Mouse (Mus musculus): ENCODE measurements around the gene Lrba.

The Lrba gene

DNA sequence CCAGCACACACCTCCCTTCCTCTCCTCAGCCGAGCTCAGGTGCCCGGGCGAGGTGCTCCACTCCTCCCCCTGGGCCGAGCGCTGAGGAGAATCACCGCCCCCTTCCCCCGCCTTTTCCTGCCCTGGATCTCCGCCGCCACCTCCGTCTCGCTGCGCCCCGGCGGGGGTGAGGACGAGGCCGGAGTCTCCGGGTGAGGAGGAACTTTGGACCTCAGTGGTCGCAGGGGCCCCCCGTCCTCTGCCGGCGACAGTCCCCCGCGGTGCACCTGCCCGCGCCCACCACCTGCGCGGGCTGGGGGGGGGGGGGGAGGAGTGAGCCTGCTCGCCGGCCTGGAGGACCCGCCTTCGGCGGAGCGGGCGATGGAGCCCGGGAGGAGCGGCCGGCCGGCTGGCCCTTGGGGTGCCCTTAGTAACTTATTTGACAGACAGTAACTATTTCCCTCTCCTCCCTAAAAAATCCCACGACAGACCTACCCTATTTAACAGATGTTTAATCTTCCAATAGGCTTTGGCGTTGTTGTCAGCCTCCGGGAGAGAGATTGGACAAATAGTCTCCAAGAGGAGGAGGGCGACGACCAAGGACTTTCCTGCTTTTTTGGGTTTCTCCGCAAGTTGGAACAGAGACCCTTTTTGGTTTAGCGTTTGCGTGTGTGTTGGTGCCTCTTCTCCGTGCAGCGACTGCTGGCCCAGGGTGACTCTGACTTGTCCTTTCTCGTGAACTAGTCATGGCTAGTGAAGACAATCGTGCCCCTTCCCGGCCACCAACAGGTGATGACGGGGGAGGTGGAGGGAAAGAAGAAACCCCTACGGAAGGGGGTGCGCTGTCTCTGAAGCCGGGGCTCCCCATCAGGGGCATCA, at the start of gene Lrba:
Gene Lrba, plus strand, starts transcription at position 117 of the 858 bp plus-strand sequence.
- peak; percentile 90 for DNase-seq

DNA sequence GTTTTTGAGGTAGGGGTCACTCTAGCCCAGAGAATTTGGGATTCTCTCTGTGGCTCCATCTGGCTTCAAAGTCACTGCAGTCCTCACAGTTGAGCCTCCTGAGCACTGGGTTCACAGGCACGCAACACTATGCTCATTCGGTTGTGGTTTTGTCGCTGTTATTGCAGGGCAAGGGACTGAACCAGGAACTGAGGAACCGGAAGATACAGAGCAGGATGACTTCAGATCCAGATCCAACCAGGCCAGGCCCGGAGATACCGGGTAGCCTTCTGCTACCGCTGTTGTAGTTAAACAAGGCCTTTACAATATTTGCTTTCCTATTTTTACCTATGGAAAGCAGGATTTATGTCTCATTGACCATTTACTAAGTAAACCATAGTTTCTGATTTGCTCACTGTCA, 44.8 kb upstream of the Lrba start:
- no peak for DNase-seq

DNA sequence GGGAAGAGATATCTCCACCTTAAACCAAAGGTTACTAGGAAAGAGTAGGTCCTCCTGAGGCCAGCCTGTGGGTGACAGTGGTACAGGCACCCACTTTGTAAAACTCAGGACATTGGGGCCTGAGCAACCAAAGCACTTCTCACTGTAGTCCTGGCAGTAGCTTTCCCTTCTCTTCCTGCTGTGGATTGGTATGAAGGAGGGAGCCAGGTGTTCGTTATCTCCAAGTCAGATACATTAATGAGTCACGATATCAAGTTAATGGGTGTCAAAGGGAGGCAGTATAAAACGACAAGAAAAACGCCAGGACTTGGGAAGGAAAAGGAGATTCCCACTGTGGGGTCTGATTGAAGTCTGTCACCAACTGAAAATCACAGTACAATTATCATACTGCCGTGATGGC, 43.4 kb upstream of the Lrba start:
- DNase-seq, result no peak

- no peak for DNase-seq
These were observed 39.9 kb upstream of the Lrba start for GRCm38 (mm10) chr3:86184546-86184945.

DNA sequence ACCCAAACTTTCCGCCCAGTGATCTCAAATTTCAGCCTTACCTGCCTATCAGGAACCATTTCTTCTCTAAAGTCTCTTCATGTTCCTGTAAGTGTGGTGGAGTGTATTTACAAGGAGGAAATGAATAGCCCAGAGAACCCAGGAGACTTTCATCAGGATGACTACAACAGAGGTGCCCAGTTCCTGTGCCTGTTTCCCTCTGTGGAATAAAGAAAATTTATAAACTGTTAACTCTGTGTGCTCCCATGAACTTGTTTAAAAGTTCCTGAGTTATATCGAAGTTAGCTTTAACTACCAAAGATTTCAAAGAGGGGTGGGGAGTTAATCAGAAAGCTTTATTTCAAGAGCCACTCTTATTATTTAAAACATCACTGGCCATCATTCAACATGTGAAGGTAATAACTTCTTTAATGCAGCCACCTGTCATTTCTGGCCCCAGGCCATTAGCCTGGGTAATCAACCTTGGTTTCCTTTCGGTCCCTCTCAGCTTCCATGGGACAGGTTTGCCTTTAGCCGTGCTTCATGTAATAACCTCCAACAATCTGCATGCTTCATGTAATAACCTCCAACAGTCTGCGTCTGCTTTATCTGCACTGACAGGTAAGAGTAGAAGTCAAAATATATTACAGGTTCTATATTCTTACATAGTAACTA, 36.6 kb upstream of the Lrba start:
- no peak for DNase-seq

DNA sequence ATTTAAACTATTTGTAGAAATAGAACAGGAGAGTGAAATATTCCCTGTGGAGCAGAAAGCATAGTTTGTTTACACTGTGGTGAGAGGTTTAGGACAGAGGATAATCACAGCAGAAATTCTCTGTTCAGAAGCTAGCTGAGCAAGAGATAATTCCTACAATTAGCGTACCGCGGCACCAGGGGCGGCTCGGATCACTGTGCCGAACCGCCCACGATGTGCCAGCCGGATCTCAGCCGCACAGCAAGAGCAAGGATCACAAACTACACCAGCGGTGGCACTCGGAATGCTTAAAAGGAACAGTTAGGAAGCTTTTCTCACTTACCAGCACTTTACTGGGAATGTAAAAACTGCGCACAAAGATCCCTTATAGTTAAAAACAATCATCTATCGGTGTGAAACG, 28.5 kb upstream of the Lrba start:
- DNase-seq, result peak; percentile 8

DNA sequence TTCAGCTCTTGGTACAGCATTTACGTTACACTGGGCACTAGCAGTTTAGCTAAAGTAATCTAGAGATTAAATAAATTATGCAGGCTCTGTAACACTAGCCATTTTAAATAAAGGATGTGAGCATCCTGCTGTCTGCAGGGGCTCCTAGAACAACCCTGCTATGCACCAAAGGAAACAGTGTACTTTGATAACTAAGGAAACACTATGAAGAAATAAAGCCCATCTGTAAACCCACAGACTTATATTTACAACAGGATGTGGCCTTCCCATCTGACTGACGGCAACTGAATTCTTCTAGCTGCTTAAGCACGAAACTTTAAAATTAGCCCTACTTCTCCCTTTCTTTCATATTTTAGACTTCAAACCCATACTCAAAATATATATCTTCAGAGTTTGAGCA, 28.0 kb upstream of the Lrba start:
- DNase-seq, result peak; percentile 16

DNA sequence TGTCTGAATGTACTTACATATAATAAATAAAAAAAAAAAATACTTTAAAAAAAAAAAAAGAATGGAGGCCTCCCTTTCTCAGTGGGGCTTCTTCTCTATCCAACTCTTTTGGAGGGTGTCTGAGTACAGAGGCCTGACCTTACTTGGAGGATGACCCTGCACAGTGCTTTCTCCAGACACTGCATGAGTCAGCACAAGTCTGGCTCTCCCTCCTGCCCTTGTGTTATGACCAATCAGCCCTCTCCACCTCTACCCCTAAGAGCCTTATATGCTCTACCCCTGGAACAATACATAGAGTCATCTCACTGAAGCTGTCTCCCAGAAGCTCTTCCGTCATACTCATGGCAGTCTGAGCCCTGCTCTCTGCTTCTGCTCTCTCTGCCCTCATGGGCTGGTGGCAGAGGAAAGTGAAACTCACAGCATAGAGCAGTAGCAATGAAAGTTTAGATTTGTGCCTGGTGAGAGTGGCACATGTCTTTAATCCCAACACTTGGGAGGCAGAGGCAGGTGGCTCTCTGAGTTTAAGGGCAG, 22.8 kb upstream of the Lrba start:
- no peak for DNase-seq

GRCm38 (mm10) chr3:86202449-86202848, 22.0 kb upstream of the Lrba start:
- no peak for DNase-seq

DNA sequence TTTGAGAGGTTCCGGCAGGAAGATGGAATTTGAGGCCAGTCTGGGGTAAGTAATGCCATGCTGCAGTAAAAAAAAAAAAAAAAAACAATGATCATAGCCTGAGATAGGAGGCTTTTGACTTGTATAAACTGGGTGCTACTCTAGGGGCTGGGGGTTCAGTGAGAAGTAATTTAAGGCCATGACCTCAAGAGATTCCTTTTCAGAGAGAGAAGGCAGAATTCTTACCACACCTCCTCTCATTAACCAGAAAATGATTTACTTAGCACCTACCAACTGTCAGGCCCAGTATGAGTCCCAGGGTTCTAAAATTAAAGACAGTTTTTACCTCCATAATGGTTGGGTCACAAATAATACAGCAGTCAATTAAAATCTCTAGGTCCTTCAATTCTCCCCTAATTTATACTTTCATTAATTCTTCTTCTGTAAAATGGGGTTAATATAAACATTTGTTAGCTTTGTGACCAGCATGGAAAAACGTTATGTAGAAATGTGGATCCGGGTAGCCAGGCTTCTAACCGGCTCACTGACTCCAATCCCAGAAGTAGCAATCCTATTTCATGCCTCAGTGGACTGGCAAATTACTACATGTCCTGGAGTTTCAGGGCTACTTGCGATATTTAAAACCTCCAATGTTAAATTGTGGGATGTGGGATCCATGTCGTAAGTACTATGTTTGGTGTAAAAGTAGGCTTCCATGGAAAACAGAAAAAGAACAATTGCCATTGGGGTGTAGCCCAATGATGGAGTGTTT, 19.7 kb upstream of the Lrba start:
- DNase-seq, result no peak

GRCm38 (mm10) chr3:86206556-86206955, 17.9 kb upstream of the Lrba start:
- DNase-seq, result no peak

- no peak for DNase-seq
These were observed 14.1 kb upstream of the Lrba start for GRCm38 (mm10) chr3:86210267-86210939.

DNA sequence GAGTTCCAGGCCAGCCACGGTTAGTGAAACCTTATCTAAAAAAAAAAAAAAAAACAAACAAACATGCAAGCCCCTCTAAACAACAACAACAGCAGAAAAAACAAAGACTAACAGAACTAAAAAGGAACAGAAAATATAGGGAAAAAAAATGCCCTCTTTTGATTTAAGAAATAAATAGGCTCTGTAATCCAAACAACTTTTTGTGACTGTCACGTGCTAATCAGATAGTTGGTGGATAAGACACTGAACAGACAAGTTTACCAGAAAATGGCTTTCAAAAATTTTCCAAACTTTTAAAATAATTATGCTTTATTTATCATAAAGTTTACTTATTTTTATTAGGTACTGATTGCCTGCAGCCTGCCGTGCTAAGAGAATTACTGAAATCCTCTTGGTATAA, 13.5 kb upstream of the Lrba start:
- DNase-seq, result no peak

DNA sequence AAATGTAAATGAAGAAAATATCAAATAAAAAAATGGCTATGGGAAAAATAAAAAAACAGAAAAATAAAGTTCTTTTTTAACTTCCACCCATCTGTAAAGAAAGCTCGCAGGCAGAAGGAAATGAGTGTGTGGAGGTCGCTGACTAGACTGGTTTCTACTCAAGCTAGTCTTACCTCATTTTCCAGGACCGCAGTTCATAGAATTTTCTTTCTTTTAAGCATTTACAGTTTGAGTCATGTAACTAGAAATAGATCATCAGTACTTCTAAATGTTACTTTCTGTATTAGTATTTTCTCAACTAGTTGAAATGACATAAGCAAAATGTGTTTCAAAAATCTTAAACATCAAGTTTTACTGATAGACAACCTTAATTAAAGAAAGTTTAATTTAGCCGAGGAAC, 10.2 kb upstream of the Lrba start:
- DNase-seq, result no peak

DNA sequence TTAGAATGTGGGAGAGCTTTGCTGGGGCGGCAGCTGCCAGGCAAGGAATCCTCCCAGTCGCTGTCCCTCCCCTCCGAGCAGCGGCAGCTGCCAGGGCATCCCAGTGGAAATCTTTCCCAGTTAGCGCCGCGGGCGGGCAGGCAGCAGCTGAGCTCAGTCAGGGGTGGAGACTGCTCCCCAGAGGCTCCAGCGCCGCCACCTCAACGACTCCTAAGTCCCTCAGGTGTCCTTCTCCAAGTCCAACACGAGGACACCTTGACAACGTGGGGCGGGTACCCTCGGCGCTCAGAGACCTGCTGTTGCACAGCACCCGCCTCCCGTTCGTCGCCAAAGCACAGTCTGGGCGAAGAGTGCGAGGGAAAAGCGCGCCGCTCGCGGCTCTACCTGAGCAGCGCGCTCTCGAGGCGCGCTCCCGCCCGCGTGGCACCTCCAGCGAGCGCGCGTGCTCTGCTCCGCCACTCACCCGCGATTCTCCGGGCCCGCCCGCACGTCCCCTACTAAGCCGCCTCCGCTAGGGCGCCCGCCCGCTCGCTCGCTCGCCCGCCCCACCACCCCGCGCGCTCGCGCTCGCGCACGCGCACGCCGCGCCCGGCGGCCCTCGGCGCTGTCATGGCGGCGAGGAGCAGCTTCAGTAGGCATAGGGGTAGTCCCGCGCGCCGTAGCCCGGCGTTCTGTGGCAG, 706 bp upstream of the Lrba start:
- peak; percentile 90 for DNase-seq

- DNase-seq, result no peak
These were observed 241 bp upstream of the Lrba start for GRCm38 (mm10) chr3:86224314-86224563.

GRCm38 (mm10) chr3:86231532-86232086, 7.1 kb downstream of the Lrba start:
- no peak for DNase-seq

- DNase-seq, result no peak
These were observed 22.7 kb downstream of the Lrba start for GRCm38 (mm10) chr3:86247193-86247592.

DNA sequence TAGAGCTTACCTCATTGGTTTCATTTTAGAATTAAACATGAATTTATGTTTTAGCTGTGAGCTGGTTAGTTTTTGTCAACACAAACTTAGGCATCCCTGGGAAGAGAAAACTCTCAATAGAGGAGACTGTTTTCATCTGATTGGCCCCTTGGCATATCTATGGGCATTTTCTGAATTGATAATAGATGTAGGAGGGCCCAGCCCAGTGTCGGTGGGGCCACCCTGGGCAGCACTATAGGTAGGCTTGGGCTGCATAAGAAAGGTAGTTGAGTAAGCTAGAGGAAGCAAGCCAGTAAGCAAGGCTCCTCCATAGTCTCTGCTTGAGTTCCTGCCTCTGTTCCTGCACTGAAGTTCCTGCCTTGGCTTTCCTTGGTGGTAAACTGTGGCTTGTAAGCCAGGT, 26.7 kb downstream of the Lrba start:
- DNase-seq, result no peak

- DNase-seq, result no peak
These were observed 28.1 kb downstream of the Lrba start for GRCm38 (mm10) chr3:86252588-86252987.

GRCm38 (mm10) chr3:86253071-86253470, 28.6 kb downstream of the Lrba start:
- DNase-seq, result no peak

DNA sequence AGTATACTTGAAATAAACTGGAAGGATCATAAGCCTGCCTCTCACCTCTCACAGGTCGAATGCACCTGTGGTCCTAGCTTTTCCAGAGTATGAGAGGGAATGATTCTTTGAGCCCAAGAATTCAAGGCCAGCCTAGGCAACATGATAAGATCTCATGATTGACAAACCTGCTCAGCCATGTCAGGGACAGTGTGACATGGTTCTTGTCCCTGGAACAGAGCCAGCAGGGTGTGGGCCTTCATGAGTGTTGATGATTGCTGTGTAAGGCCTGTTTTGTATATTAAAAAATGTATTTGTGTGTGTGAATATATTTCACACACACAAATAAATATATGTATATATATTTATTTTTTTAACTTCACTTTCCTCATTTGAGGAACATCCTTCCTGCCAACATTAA, 29.3 kb downstream of the Lrba start:
- no peak for DNase-seq

All from thymus, postnatal 25 days (tissue).